Mouse (Mus musculus): ENCODE results near the gene Olfr462.

DNA sequence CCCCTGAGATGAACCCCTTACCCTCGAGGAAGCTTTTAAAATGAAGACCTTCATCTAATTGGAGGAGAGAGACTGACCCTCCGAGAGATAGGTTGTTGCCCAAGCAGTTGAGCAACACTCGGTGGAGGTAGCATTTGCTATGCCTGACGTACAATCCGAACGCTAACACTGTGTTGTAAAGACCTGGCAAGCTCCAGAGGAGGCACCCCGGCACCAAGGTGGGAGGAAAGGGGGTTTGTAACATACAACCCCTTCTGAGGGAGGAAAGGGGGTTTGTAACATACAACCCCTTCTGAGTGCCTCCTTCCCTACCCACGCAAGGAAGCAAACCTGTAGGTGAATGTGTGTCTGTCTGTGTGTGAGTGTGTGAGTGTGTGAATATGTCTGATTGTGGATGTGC lies 20.3 kb downstream of the Olfr462 start:
- TF ChIP-seq POLR2A (IDR thresholded peaks at IDR 0.05; ENCODE audit: low read depth, low read length), result no peak
- no peak for TF ChIP-seq CTCF (conservative IDR thresholded peaks at IDR 0.05; ENCODE audit: insufficient read depth, insufficient read length, low read depth, low read length)

Measured in kidney, adult 2 months (tissue).